Mouse (Mus musculus) midbrain, postnatal 0 days (tissue): ENCODE measurements at regions not wholly inside any gene's neighbourhood (a gene's known extent, or its start where the extent isn't known, plus 50 kb on each side); places are given as distances from the start of the nearest gene placed in this dataset.

ENCODE experiments used
- ATAC-seq: fragments of 200-750 bp; cut with Nextera tagmentation; 2 replicates; pipeline ENCODE4 v1.8.0; 2017; ENCODE audit warnings: moderate number of reproducible peaks, mild to moderate bottlenecking, moderate TSS enrichment, moderate library complexity; ENCODE audit not compliant: low FRiP score
- DNase-seq: peaks from one replicate; pipeline ENCODE4 v3.0.0-alpha.2; 2015; ENCODE audit warnings: low spot score
- H3K27ac ChIP-seq: fragments of 300-500 bp; sonication (generic); 2 replicates; pipeline ENCODE4 v1.5.1; 2014; ENCODE audit warnings: low read depth, mild to moderate bottlenecking, low read length, mixed read lengths
- H3K27me3 ChIP-seq: fragments of 300-500 bp; sonication (generic); 2 replicates; pipeline ENCODE4 v1.6.1; 2014; ENCODE audit warnings: low read length, control low read depth, mixed read lengths; ENCODE audit not compliant: insufficient read depth
- H3K36me3 ChIP-seq: fragments of 300-500 bp; sonication (generic); 2 replicates; pipeline ENCODE4 v1.6.1; 2014; ENCODE audit warnings: low read length, control low read depth, mixed read lengths; ENCODE audit not compliant: insufficient read depth
- H3K4me1 ChIP-seq: fragments of 300-500 bp; sonication (generic); 2 replicates; pipeline ENCODE4 v1.6.1; 2014; ENCODE audit warnings: mild to moderate bottlenecking, control low read depth, antibody characterized with exemption, low read length, mixed read lengths; ENCODE audit not compliant: insufficient read depth
- H3K4me2 ChIP-seq: fragments of 300-500 bp; sonication (generic); 2 replicates; pipeline ENCODE4 v1.6.1; 2014; ENCODE audit warnings: low read depth, mild to moderate bottlenecking, low read length, mixed read lengths; ENCODE audit not compliant: poor library complexity, severe bottlenecking
- H3K4me3 ChIP-seq: fragments of 300-500 bp; sonication (generic); 2 replicates; pipeline ENCODE4 v1.5.1; 2014; ENCODE audit warnings: low read depth, mild to moderate bottlenecking, low read length, moderate library complexity
- H3K9ac ChIP-seq: fragments of 300-500 bp; sonication (generic); replicated peaks from 2 replicates; pipeline ENCODE4 v1.6.1; 2014; ENCODE audit warnings: mild to moderate bottlenecking, low read length, moderate library complexity, mixed read lengths; ENCODE audit not compliant: poor library complexity, severe bottlenecking
- H3K9me3 ChIP-seq: fragments of 300-500 bp; sonication (generic); 2 replicates; pipeline ENCODE4 v1.6.1; 2016; ENCODE audit warnings: low read length, control low read depth
- CTCF ChIP-seq: IDR thresholded peaks from 2 replicates; pipeline ENCODE4 v1.5.1; 2016; ENCODE audit warnings: antibody characterized with exemption, mild to moderate bottlenecking
- WGBS: fragments of 180-500 bp; shearing (Covaris S2); extraction: QIAGEN DNeasy Blood & Tissue Kit; methylation state at CpG from one replicate; pipeline ENCODE4 v1.1.7; 2014; 5-methylcytosine and 5-hydroxymethylcytosine counted together

- H3K4me3 ChIP-seq = no peak overlapping the region
- H3K9ac ChIP-seq = no peak overlapping the region
- TF ChIP-seq CTCF = no peak
- no peaks in the 10 kb centered on the region for H3K36me3 ChIP-seq
- WGBS = 21% methylated on average over 12 of the region's 12 CpGs
- no peak overlapping the region for H3K4me2 ChIP-seq
- H3K27me3 ChIP-seq = 0 out of 2 replicates have a peak, but pooled peaks cover 3% of the 10 kb centered on the region
- DNase-seq (no peak), ATAC-seq (no peak)
- H3K4me1 ChIP-seq = peaks cover 4% of the 10 kb centered on the region; the same call in 1 of the 2 replicates
- no peaks in the 10 kb centered on the region for H3K9me3 ChIP-seq
- H3K27ac ChIP-seq = no peak overlapping the region
These were observed 67.2 kb upstream of the Zc3h12a start for GRCm38 (mm10) chr4:125194722-125195380.

- DNase-seq (peak; percentile 34), ATAC-seq (no peak; the same call in 1 of the 2 replicates)
- Histone ChIP-seq H3K36me3 (no peaks in the 10 kb centered on the region), H3K9ac (no peak overlapping the region), H3K27ac (no peak overlapping the region), H3K27me3 (0 out of 2 replicates have a peak, but pooled peaks cover 3% of the 10 kb centered on the region), H3K9me3 (no peaks in the 10 kb centered on the region), H3K4me3 (no peak overlapping the region), H3K4me2 (no peak overlapping the region), H3K4me1 (peaks cover 4% of the 10 kb centered on the region; the same call in 1 of the 2 replicates)
- 73% methylated on average over 12 of the region's 12 CpGs for WGBS
- TF ChIP-seq CTCF = no peak
These were observed 66.7 kb upstream of the Zc3h12a start for GRCm38 (mm10) chr4:125194298-125194697.

- Histone ChIP-seq H3K4me2 (no peak overlapping the region), H3K27me3 (0 out of 2 replicates have a peak, but pooled peaks cover 3% of the 10 kb centered on the region), H3K9me3 (no peaks in the 10 kb centered on the region), H3K4me1 (peaks cover 4% of the 10 kb centered on the region; the same call in 1 of the 2 replicates), H3K9ac (no peak overlapping the region), H3K36me3 (no peaks in the 10 kb centered on the region), H3K27ac (no peak overlapping the region), H3K4me3 (no peak overlapping the region)
- no peak for TF ChIP-seq CTCF
- no peak for ATAC-seq
- DNase-seq = no peak
- whole genome bisulfite sequencing = 72% methylated on average over 9 of the region's 9 CpGs
These were observed 64.0 kb upstream of the Zc3h12a start for GRCm38 (mm10) chr4:125191680-125192079.

- no peaks in the 10 kb centered on the region for H3K9me3 ChIP-seq
- H3K9ac ChIP-seq = no peak overlapping the region
- H3K4me3 ChIP-seq = no peak overlapping the region
- H3K27ac ChIP-seq = no peak overlapping the region
- WGBS = 18% methylated on average over 11 of the region's 11 CpGs
- DNase-seq = peak; percentile 60
- H3K27me3 ChIP-seq = 0 out of 2 replicates have a peak, but pooled peaks cover 3% of the 10 kb centered on the region
- 0 out of 2 replicates have a peak, but pooled peaks have one; percentile 68 for ATAC-seq
- H3K36me3 ChIP-seq = no peaks in the 10 kb centered on the region
- no peak for TF ChIP-seq CTCF
- no peak overlapping the region for H3K4me2 ChIP-seq
- H3K4me1 ChIP-seq = peaks cover 4% of the 10 kb centered on the region; the same call in 1 of the 2 replicates
These were observed 63.4 kb upstream of the Zc3h12a start for GRCm38 (mm10) chr4:125191010-125191409.

- no peaks in the 10 kb centered on the region for H3K36me3 ChIP-seq
- no peak for DNase-seq
- no peak overlapping the region for H3K9ac ChIP-seq
- H3K9me3 ChIP-seq = no peaks in the 10 kb centered on the region
- TF ChIP-seq CTCF = no peak
- no peaks in the 10 kb centered on the region for H3K27me3 ChIP-seq
- no peak overlapping the region for H3K4me2 ChIP-seq
- H3K4me3 ChIP-seq = no peak overlapping the region
- H3K27ac ChIP-seq = no peak overlapping the region
- H3K4me1 ChIP-seq = peaks cover 4% of the 10 kb centered on the region; the same call in 1 of the 2 replicates
- ATAC-seq = no peak
These were observed 62.3 kb upstream of the Zc3h12a start for GRCm38 (mm10) chr4:125189971-125190370.

GRCm38 (mm10) chr4:125186246-125186645 is 58.6 kb upstream of the Zc3h12a start:
- ATAC-seq (no peak), DNase-seq (no peak)
- WGBS = 79% methylated on average over 9 of the region's 9 CpGs
- Histone ChIP-seq H3K9ac (no peak overlapping the region), H3K27me3 (no peaks in the 10 kb centered on the region), H3K36me3 (no peaks in the 10 kb centered on the region), H3K27ac (no peak overlapping the region), H3K4me2 (no peak overlapping the region), H3K4me1 (0 out of 2 replicates have a peak, but pooled peaks cover 3% of the 10 kb centered on the region), H3K4me3 (no peak overlapping the region), H3K9me3 (no peaks in the 10 kb centered on the region)
- no peak for TF ChIP-seq CTCF
